Mouse (Mus musculus) cerebellum, postnatal 4 days (tissue): ENCODE results near the gene Mgat5.

ENCODE experiments used
- DNase-seq, 2 experiments: peaks; one replicate each; pipeline ENCODE4 v3.0.0; 2022; ENCODE audit warnings: low spot score in 2 of 2, mixed read lengths in 1 of 2

Mgat5 gene

GRCm38 (mm10) chr1:127337740-127338139, 132.9 kb downstream of the Mgat5 start:
- DNase-seq = no peak

GRCm38 (mm10) chr1:127338833-127339487, 134.1 kb downstream of the Mgat5 start:
- DNase-seq = peak in 1 of 2 experiments; percentile 71

- no peak for DNase-seq
Measured at GRCm38 (mm10) chr1:127340296-127340695, 135.5 kb downstream of the Mgat5 start.

- no peak for DNase-seq
Measured at GRCm38 (mm10) chr1:127344913-127345312, 140.1 kb downstream of the Mgat5 start.

- no peak for DNase-seq
Measured at GRCm38 (mm10) chr1:127346596-127347139, 141.9 kb downstream of the Mgat5 start.

- DNase-seq = no peak
Measured at GRCm38 (mm10) chr1:127347878-127348620, 143.2 kb downstream of the Mgat5 start.

- no peak for DNase-seq
Measured at GRCm38 (mm10) chr1:127348642-127349341, 144.0 kb downstream of the Mgat5 start.

- DNase-seq = no peak
Measured at GRCm38 (mm10) chr1:127351380-127352057, 146.7 kb downstream of the Mgat5 start.

- no peak for DNase-seq
Measured at GRCm38 (mm10) chr1:127352131-127352793, 147.4 kb downstream of the Mgat5 start.

GRCm38 (mm10) chr1:127353408-127353807, 148.6 kb downstream of the Mgat5 start:
- no peak for DNase-seq

- DNase-seq = no peak
Measured at GRCm38 (mm10) chr1:127354152-127354551, 149.3 kb downstream of the Mgat5 start.

GRCm38 (mm10) chr1:127355034-127355433, 150.2 kb downstream of the Mgat5 start:
- DNase-seq = no peak

- no peak for DNase-seq
Measured at GRCm38 (mm10) chr1:127363638-127364037, 158.8 kb downstream of the Mgat5 start.

GRCm38 (mm10) chr1:127365706-127366105, 160.9 kb downstream of the Mgat5 start:
- DNase-seq = no peak

- DNase-seq = no peak
Measured at GRCm38 (mm10) chr1:127366111-127366510, 161.3 kb downstream of the Mgat5 start.

- peak in 1 of 2 experiments; percentile 12 for DNase-seq
Measured at GRCm38 (mm10) chr1:127368513-127368912, 163.7 kb downstream of the Mgat5 start.

GRCm38 (mm10) chr1:127369538-127369937, 164.7 kb downstream of the Mgat5 start:
- DNase-seq = no peak

GRCm38 (mm10) chr1:127372096-127372495, 167.3 kb downstream of the Mgat5 start:
- no peak for DNase-seq

GRCm38 (mm10) chr1:127373559-127373958, 168.7 kb downstream of the Mgat5 start:
- no peak for DNase-seq

GRCm38 (mm10) chr1:127374157-127374556, 169.3 kb downstream of the Mgat5 start:
- DNase-seq = no peak

- no peak for DNase-seq
Measured at GRCm38 (mm10) chr1:127380140-127380539, 175.3 kb downstream of the Mgat5 start.
